Mouse (Mus musculus): ENCODE results near the gene Olfr733.

Gene Olfr733

DNA sequence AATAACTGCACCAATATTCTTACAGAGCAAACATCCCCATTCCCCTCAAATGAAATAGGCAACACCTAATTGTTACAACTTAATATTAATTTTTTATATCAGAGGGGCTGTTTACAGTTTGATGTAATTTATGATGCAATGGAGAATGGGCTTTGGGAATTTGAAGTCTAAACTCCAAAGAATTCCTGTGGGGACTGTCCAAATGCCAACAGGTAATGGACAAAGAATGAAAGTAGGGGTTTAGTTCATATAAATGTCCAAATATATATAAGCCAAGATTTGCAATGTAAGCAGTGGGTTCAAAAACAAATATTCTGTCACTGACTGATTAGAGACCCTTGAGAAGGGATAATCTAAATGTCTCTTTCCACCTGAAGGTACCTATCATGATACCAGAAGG, at the start of gene Olfr733:
Gene Olfr733 (minus strand): TSS at position 101 of the 400 bp plus-strand sequence.
- no peak for DNase-seq

- no peak for DNase-seq
Observed at GRCm38 (mm10) chr14:50348796-50349195, 47.5 kb upstream of the Olfr733 start, which contains the start of gene Olfr735. TSS of gene Olfr735 (minus strand) at chr14:50348872.

- DNase-seq, result no peak
Observed at GRCm38 (mm10) chr14:50326661-50327060, 25.3 kb upstream of the Olfr733 start, which contains the start of gene Olfr734. TSS of gene Olfr734 (minus strand) at chr14:50326761.

- DNase-seq, result no peak
Observed at GRCm38 (mm10) chr14:50284106-50284505, 17.2 kb downstream of the Olfr733 start, which contains the start of gene Olfr732. TSS of gene Olfr732 (minus strand) at chr14:50284206.
